31 mouse cellular contexts compared by ENCODE assay signal in genomic region chr11:53143522-53143921, GRCm38 (mm10).
A peak's percentile ranks its signal among the peaks of the same experiment; 100 is the strongest.
DNase-seq lines count a peak whose midpoint lies in the region; ATAC-seq and TF ChIP-seq lines count a peak whose summit lies in the region.
"Had no signal": no experiment of that assay in that cellular context is flagged by ENCODE, and none has a peak within 500 bp of the region (broad histone marks: within the 10 kb centered on the region; RNA-seq: fewer than 3 reads in every experiment).

No protein-coding gene starts in this region.

- no peak overlapping the region for H3K27ac ChIP-seq in bone marrow, adult 2 months (ENCODE audit: control insufficient read depth, insufficient read depth, low read depth, low read length, poor library complexity)
- H3K27ac ChIP-seq in limb, embryonic 10.5 days: no peak overlapping the region
- H3K27ac ChIP-seq in midbrain, embryonic 13.5 days: no peak overlapping the region
- H3K27ac ChIP-seq: embryonic facial prominence, embryonic 13.5 days; hindbrain, embryonic 10.5 days; hindbrain, postnatal 0 days; kidney, postnatal 0 days; left cerebral cortex, adult 2 months; stomach, embryonic 15.5 days had no signal

- peak; percentile 4 for DNase-seq in 416B (ENCODE audit: low read depth)
- DNase-seq in lung, adult 18-20 months: peak; percentile 40 to 76
- DNase-seq in lung, postnatal 10 days: peak; percentile 52
- no peak for DNase-seq in limb, embryonic 10.5 days (ENCODE audit: low spot score)
- DNase-seq in heart, adult 11 months: no peak
- DNase-seq in ovary, postnatal 14 days (ENCODE audit: low spot score): no peak
- DNase-seq: adrenal gland, postnatal 10 days; cerebellum, adult 2 months; cerebellum, postnatal 25 days; forebrain, postnatal 0 days; gastrocnemius, postnatal 36 days; heart, postnatal 10 days; kidney, adult 18-20 months; layer of hippocampus, adult 9-11 months; left cerebral cortex, postnatal 4 days; liver, postnatal 0 days; right cerebral cortex, adult 18-20 months; right cerebral cortex, postnatal 4 days; thymus, adult 18-20 months; thymus, postnatal 4 days had no signal

- no peak for TF ChIP-seq POLR2A in bone marrow, adult 2 months (IDR thresholded peaks at IDR 0.05; ENCODE audit: borderline replicate concordance, control insufficient read depth, low read depth, low read length)

- peak overlapping the region; percentile 12 for H3K4me3 ChIP-seq in bone marrow, adult 2 months (replicated peaks; ENCODE audit: control insufficient read depth, low read depth, low read length)
- H3K4me3 ChIP-seq in limb, embryonic 10.5 days: no peak overlapping the region
- H3K4me3 ChIP-seq in midbrain, embryonic 13.5 days (replicated peaks): no peak overlapping the region
- H3K4me3 ChIP-seq: embryonic facial prominence, embryonic 13.5 days; hindbrain, embryonic 10.5 days; left cerebral cortex, adult 2 months; myocyte; stomach, embryonic 15.5 days had no signal

- no peaks in the 10 kb centered on the region for H3K36me3 ChIP-seq in limb, embryonic 10.5 days
- H3K36me3 ChIP-seq in midbrain, embryonic 13.5 days: no peaks in the 10 kb centered on the region
- H3K36me3 ChIP-seq: embryonic facial prominence, embryonic 13.5 days; hindbrain, embryonic 10.5 days; stomach, embryonic 15.5 days had no signal

- H3K4me2 ChIP-seq in midbrain, embryonic 13.5 days (replicated peaks): no peak overlapping the region
- H3K4me2 ChIP-seq: embryonic facial prominence, embryonic 13.5 days; heart, embryonic 11.5 days; stomach, embryonic 15.5 days had no signal

- TF ChIP-seq CTCF in bone marrow, adult 2 months (IDR thresholded peaks at IDR 0.05; ENCODE audit: control insufficient read depth, insufficient read depth, low read length): no peak

- no peaks in the 10 kb centered on the region; the same call in 1 of the 2 replicates for H3K4me1 ChIP-seq in bone marrow, adult 2 months (ENCODE audit: control insufficient read depth, insufficient read depth, low read length)
- no peaks in the 10 kb centered on the region for H3K4me1 ChIP-seq in limb, embryonic 10.5 days
- peaks cover 19% of the 10 kb centered on the region for H3K4me1 ChIP-seq in midbrain, embryonic 13.5 days (replicated peaks)
- H3K4me1 ChIP-seq: embryonic facial prominence, embryonic 13.5 days; stomach, embryonic 15.5 days had no signal

- no peaks in the 10 kb centered on the region for H3K27me3 ChIP-seq in limb, embryonic 10.5 days (ENCODE audit: low read depth, poor library complexity, severe bottlenecking)
- 0 out of 2 replicates have a peak, but pooled peaks cover 6% of the 10 kb centered on the region for H3K27me3 ChIP-seq in midbrain, embryonic 13.5 days
- H3K27me3 ChIP-seq: embryonic facial prominence, embryonic 13.5 days; stomach, embryonic 15.5 days had no signal

- H3K9ac ChIP-seq in midbrain, embryonic 13.5 days (replicated peaks): no peak overlapping the region
- H3K9ac ChIP-seq: embryonic facial prominence, embryonic 13.5 days; forebrain, postnatal 0 days; liver, postnatal 0 days; stomach, embryonic 15.5 days had no signal

- no peaks in the 10 kb centered on the region for H3K9me3 ChIP-seq in limb, embryonic 10.5 days (replicated peaks)
- H3K9me3 ChIP-seq in midbrain, embryonic 13.5 days: no peaks in the 10 kb centered on the region
- H3K9me3 ChIP-seq: embryonic facial prominence, embryonic 13.5 days; hindbrain, embryonic 10.5 days; stomach, embryonic 15.5 days had no signal

- ATAC-seq in midbrain, embryonic 13.5 days: no peak
- ATAC-seq: forebrain, postnatal 0 days; hindbrain, postnatal 0 days; liver, postnatal 0 days; midbrain, embryonic 16.5 days had no signal

- 29% methylated on average over 4 of the region's 5 CpGs for WGBS in bone marrow, adult 2 months
- 82% methylated on average over 5 of the region's 5 CpGs for WGBS in limb, embryonic 10.5 days
- 86% methylated on average over 5 of the region's 5 CpGs for WGBS in midbrain, embryonic 13.5 days

Comparison
In these comparisons a context has a peak if more than half of its experiments do, and no peak if none do; other contexts are left out.
1. DNase-seq: peak in 416B (single experiment), lung, adult 18-20 months (2 of 2) and lung, postnatal 10 days (single experiment); none in limb, embryonic 10.5 days (single experiment), heart, adult 11 months (single experiment) and ovary, postnatal 14 days (single experiment).